19 mouse cellular contexts compared by ENCODE assay signal in the genomic region with DNA sequence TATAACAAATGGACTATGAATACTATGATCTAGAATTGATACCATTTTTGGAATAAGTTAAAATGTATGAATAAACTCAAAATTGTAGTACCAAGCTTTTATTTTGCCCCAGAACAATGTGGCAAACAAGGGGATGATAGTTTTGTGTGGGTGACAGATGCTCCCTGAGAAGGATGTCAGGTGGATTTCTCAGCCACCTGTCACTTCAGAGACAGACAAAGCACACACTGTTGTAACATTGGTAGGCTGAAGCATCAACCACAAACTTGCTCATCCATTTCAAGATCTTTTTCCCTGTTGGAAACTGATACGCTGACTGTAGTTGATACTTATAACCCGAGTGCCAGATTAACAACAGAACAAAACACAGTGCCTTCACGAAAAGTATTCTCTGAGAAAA.
DNase-seq lines count a peak whose midpoint lies in the region; TF ChIP-seq lines count a peak whose summit lies in the region.
"Had no signal": no experiment of that assay in that cellular context is flagged by ENCODE, and none has a peak within 500 bp of the region (broad histone marks: within the 10 kb centered on the region; RNA-seq: fewer than 3 reads in every experiment).

No protein-coding gene starts in this region.

- H3K79me2 ChIP-seq in myocyte (ENCODE audit: control insufficient read depth, insufficient read depth) = no peaks in the 10 kb centered on the region

- H3ac ChIP-seq in myocyte (ENCODE audit: control insufficient read depth, insufficient read length) = no peak overlapping the region

- peak; percentile 40 for DNase-seq in cerebellum, adult 9-10 months
- DNase-seq in cerebellum, postnatal 25 days = no peak
- peak; percentile 48 for DNase-seq in brain, adult 2 months (ENCODE audit: low read depth, low spot score)
- no peak for DNase-seq in kidney, adult 18-20 months
- no peak for DNase-seq in layer of hippocampus, adult 9-11 months
- DNase-seq: adrenal gland, adult 2 months; adrenal gland, adult 8-10 months; adrenal gland, postnatal 10 days; adrenal gland, postnatal 14 days; adrenal gland, postnatal 25 days; adrenal gland, postnatal 36 days; B cell, adult 2 months; cerebellum, adult 11 months; cerebellum, adult 11-12 months; cerebellum, adult 2 months had no signal

- no peaks in the 10 kb centered on the region for H3K36me3 ChIP-seq in myocyte (ENCODE audit: control insufficient read depth, insufficient read depth)
- H3K36me3 ChIP-seq: G1E had no signal

- no peaks in the 10 kb centered on the region for H3K27me3 ChIP-seq in myocyte (ENCODE audit: control insufficient read depth, insufficient read depth, insufficient read length)
- H3K27me3 ChIP-seq: CH12.LX, Patski had no signal

- no peak overlapping the region for H3K4me3 ChIP-seq in myocyte

- peak overlapping the region; percentile 18 for H3K4me2 ChIP-seq in myocyte (ENCODE audit: low read depth)

- TF ChIP-seq POLR2A in myocyte (IDR thresholded peaks at IDR 0.05; ENCODE audit: insufficient read length, low read depth) = no peak

TF ChIP-seq in myocyte, 11 proteins besides CTCF, POLR2A, EP300 and RAD21:
- TF ChIP-seq MAX (IDR thresholded peaks at IDR 0.05; ENCODE audit: low read depth) = no peak
- TF ChIP-seq MYOD1 (IDR thresholded peaks at IDR 0.05; ENCODE audit: control insufficient read depth in 1 of 3, insufficient read length in 2 of 3, low read depth in 2 of 3) = peak in 2 of 3 experiments; percentile 74 to 75

Comparison
In these comparisons a context has a peak if more than half of its experiments do, and no peak if none do; other contexts are left out.
1. DNase-seq: peak in cerebellum, adult 9-10 months (single experiment) and brain, adult 2 months (single experiment); none in cerebellum, postnatal 25 days (0 of 2), kidney, adult 18-20 months (single experiment) and layer of hippocampus, adult 9-11 months (single experiment).